Comparison of ENCODE assay signal across 8 mouse cellular contexts in the genomic region with DNA sequence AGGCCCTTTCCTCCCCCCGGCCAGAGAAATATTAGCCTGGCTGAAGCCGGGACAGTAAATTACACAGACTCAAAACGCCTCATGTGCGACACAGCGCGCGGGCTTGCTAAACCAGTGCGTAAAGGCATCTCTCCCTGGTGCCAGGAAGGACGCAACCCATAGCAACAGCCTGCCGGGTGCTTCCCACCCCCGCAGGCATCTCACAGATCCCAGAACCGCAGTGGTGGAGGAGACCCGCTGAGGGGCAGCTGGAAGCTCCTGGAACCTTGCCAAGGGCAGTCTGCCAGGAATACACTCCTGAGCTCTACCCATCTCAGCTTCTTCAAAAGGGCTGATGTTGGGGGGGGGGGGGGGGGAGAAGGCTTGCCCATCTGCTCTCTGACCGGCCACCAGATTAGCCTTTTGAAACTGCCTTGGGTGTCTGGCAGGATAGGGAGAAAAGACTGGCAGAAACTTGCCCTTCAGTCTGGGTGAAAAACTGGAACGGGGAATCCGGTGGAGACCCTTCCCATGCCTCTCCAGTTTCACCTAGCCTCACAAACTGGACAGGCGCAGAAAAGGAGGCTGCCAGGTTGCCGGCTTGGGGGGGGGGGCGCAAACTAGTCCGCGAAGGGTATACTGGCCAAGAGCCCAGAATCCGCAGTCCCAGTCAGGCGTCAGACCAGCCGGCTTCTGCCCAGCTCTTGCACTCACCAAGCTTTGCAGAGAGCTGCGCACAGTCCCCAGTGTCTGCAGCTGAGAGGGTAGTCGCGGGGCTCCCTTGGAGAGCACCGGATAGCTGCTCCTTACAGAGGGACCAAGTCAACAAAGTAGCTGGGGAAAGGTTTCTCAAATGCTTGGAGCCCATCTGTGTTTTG. TPM values are rescaled to one million over a fixed set of nuclear protein-coding genes. Genes with fewer than 3 reads are reported as not detected.
A peak's percentile ranks its signal among the peaks of the same experiment; 100 is the strongest.
DNase-seq lines count a peak whose midpoint lies in the region; ATAC-seq and TF ChIP-seq lines count a peak whose summit lies in the region.

Gene Tacr1 (plus strand): TSS at position 740 of the 857 bp plus-strand sequence.

- H3K9ac ChIP-seq in lung, embryonic 14.5 days, result peak within 1 kb of the TSS; percentile 23

- peak within 1 kb of the TSS; percentile 34 for H3K4me3 ChIP-seq in lung, embryonic 14.5 days (ENCODE audit: low read depth, low read length)
- H3K4me3 ChIP-seq in lung, adult 2 months (replicated peaks; ENCODE audit: extremely low read depth, low read depth, low read length), result no peak within 1 kb of the TSS
- peak within 1 kb of the TSS; percentile 38 for H3K4me3 ChIP-seq in limb, embryonic 10.5 days

- DNase-seq in lung, embryonic 14.5 days, result peak; percentile 78
- DNase-seq in lung, adult 2 months, result no peak
- DNase-seq in cerebellum, postnatal 4 days (ENCODE audit: low spot score in 2 of 2), result peak; percentile 70 to 86
- DNase-seq in frontal cortex, postnatal 36 days (ENCODE audit: low spot score in 2 of 2), result peak; percentile 34 to 56
- DNase-seq in limb, embryonic 10.5 days (ENCODE audit: low spot score), result peak; percentile 49
- DNase-seq in retina, postnatal 1 day, result peak; percentile 96
- no peak for DNase-seq in gastrocnemius, postnatal 25 days

- no peaks in the 10 kb centered on the region for H3K9me3 ChIP-seq in lung, embryonic 14.5 days (ENCODE audit: low read depth, low read length)
- no peaks in the 10 kb centered on the region for H3K9me3 ChIP-seq in limb, embryonic 10.5 days (replicated peaks)

- H3K36me3 ChIP-seq in lung, embryonic 14.5 days (ENCODE audit: insufficient read depth), result no peaks in the 10 kb centered on the region
- H3K36me3 ChIP-seq in limb, embryonic 10.5 days, result no peaks in the 10 kb centered on the region

- H3K4me1 ChIP-seq in lung, embryonic 14.5 days (ENCODE audit: insufficient read depth), result peaks cover 3% of the 10 kb centered on the region
- no peaks in the 10 kb centered on the region for H3K4me1 ChIP-seq in lung, adult 2 months (ENCODE audit: control insufficient read depth, insufficient read depth, low read length)
- peaks cover 20% of the 10 kb centered on the region for H3K4me1 ChIP-seq in limb, embryonic 10.5 days

- WGBS in lung, embryonic 14.5 days, result under 1% methylated on average over 28 of the region's 28 CpGs
- 3% methylated on average over 28 of the region's 28 CpGs for WGBS in lung, adult 2 months
- under 1% methylated on average over 28 of the region's 28 CpGs for WGBS in limb, embryonic 10.5 days

- no peak for TF ChIP-seq POLR2A in lung, adult 2 months (IDR thresholded peaks at IDR 0.05; ENCODE audit: borderline replicate concordance, extremely low read depth, low read depth, low read length)

- peak; percentile 89 for ATAC-seq in lung, embryonic 14.5 days (ENCODE audit: insufficient read depth)
- no peak for ATAC-seq in monocyte, adult 5-6 weeks (replicated peaks; ENCODE audit: insufficient number of reproducible peaks, low FRiP score, low TSS enrichment, poor library complexity, severe bottlenecking)

- H3K27ac ChIP-seq in lung, embryonic 14.5 days (ENCODE audit: low read depth), result 0 out of 2 replicates have a peak within 1 kb of the TSS, but pooled peaks have one; percentile 42
- no peak within 1 kb of the TSS for H3K27ac ChIP-seq in limb, embryonic 10.5 days

- TF ChIP-seq CTCF in lung, embryonic 14.5 days (IDR thresholded peaks at IDR 0.05; ENCODE audit: low read depth), result no peak
- TF ChIP-seq CTCF in lung, adult 2 months (IDR thresholded peaks at IDR 0.05; ENCODE audit: insufficient read depth, low read length), result no peak

- H3K4me2 ChIP-seq in lung, embryonic 14.5 days, result peak within 1 kb of the TSS; percentile 67

- peaks cover 29% of the 10 kb centered on the region for H3K27me3 ChIP-seq in lung, embryonic 14.5 days (ENCODE audit: insufficient read depth, low read length)
- H3K27me3 ChIP-seq in limb, embryonic 10.5 days (ENCODE audit: low read depth, poor library complexity, severe bottlenecking), result peaks cover 66% of the 10 kb centered on the region

RNA-seq across cellular contexts. Expression of gene Tacr1, which starts in this region (rescaled TPM):
- 1.0 and 1.1 TPM in 2 replicates for polyA plus RNA-seq in lung, embryonic 14.5 days (2014; fragmentation: Nextera tagmentation; extraction: Ambion mirVana)
- 0.17 and 0.26 TPM in 2 replicates for polyA plus RNA-seq in lung, adult 2 months (2012; rRNA removed)
- 0.03 TPM in 1 of 2 replicates, not detected in the other for polyA plus RNA-seq in limb, embryonic 10.5 days (2016; fragmentation: Nextera tagmentation; extraction: Ambion mirVana)
- not detected in 3 replicates for total RNA-seq in monocyte, adult 5-6 weeks (2017)
- total RNA-seq in gastrocnemius, postnatal 25 days (2021), result not detected

Comparison
In these comparisons a context has a peak if more than half of its experiments do, and no peak if none do; other contexts are left out.
1. DNase-seq: peak in lung, embryonic 14.5 days (single experiment), cerebellum, postnatal 4 days (2 of 2), frontal cortex, postnatal 36 days (2 of 2) and retina, postnatal 1 day (single experiment); none in lung, adult 2 months (single experiment) and gastrocnemius, postnatal 25 days (single experiment).
2. Peak in DNase-seq and H3K4me3 ChIP-seq in limb, embryonic 10.5 days; RNA of the gene not detected or under 1 TPM.